Mouse (Mus musculus): ENCODE measurements around the gene Ncoa4.

DNA sequence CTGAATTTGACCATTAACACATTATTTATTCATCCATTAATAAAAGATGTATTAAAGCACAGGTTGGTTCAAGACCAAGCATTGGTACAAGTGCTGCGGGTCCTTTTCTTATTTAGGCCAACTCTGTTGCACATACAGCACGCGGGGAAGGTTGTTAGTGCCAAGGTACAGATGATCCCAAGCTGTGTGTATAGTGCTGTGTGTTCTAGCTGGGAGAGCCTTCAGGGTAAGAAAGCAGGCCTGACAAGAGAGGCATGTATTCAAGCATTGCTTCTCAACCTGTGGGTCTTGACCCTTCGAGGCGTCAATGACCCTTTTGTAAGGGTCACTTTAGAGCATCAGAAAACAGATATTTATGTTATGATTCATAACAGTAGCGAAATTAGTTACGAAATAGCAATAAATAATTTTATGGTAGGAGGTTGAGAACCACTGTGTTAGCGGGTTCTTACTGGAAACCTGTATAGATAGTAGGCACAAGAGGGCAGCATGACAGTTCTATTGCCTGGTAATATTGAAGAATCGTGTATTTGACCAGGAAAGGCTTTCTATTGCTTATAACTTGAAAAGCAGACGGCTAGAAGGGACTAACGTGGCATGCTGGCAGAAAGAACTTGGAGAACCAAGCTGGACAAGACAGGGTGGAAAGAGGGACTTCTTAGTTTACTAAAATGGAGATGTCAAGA, 3.7 kb downstream of the Ncoa4 start:
- TF ChIP-seq CTCF (IDR thresholded peaks at IDR 0.05; ENCODE audit: control insufficient read depth, insufficient read depth, insufficient replicate concordance, low read depth, low read length) = no peak
- no peak for TF ChIP-seq POLR2A (IDR thresholded peaks at IDR 0.05; ENCODE audit: control insufficient read depth, low read depth, low read length)

All from testis, adult 2 months (tissue).